Mouse (Mus musculus) thymus, postnatal 10 days (tissue): ENCODE data around the gene Wars2.

Experiments used
- DNase-seq, 2 experiments: peaks; one replicate each; pipeline ENCODE4 v3.0.0; 2021; ENCODE audit warnings: low spot score in 2 of 2

Gene Wars2

GRCm38 (mm10) chr3:99247996-99248801 lies 107.3 kb downstream of the Wars2 start:
- DNase-seq, result no peak

DNA sequence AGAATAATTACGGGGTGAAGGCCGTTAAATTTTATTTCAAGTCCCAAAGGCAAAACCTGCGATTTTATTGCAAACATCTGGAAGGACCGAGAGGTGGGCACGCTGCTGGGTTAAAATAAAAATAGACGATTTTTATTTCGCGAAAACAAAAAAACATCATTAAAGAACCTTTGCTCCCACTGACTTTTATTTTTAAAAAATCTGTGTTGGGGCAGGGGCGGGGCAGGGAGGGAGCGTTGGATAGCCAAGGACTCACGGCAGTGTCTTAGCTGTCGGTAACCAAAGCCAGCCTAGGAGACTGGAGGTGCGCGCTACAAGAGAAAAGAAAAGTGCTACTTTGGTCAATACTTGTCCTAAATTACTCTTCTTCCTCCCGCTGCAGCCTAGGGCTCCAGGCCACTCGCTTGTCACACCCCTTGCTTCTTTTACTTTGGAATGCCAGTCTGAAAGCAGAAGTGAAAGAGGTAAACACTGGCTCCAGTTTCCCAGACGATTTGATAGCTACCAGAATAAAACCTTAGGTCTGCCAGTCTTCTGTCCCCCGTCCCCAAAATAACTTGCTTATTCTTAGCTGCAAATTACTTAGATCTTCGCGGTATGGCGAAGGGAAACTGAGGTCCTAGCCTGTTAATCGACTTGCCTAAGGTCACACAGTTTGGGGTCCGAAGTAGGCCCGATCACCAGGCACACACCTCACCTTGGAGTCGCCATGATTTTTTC lies 108.1 kb downstream of the Wars2 start:
- no peak for DNase-seq

DNA sequence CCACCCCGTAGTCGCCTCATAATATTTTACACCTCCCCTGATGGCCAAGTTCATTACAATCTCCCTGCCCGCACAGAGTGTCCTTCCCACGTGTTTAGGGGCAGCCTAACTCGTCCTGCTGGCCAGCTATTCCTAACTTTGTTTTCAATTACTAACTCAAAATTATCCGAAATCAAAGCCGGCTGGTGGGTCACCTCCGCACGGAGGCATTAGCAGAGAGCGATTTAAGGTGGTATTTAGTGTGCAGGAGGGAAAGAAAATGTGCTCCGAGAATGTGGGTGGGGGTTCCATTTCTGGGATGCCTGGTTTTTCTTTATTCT lies 108.6 kb downstream of the Wars2 start:
- no peak for DNase-seq

DNA sequence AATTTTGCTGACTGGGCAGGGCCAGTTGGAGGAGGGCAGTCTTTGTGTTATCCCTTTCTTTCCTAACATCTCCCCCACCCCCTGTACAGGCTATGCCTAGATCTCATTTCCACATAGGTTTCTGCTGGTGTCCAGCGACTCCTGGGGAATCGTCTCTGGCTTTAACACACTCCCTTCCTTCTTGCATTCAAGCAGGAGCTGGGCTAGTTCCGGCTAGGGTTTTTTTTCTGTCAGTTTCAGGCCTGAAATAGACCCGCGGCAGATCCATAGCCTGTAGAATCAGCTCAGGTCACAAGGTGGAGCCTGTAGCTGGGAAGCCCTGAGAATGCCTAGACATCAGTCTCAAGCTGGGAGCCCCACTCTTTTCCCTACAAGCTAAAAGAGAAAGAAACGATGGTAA lies 109.0 kb downstream of the Wars2 start:
- no peak for DNase-seq

- no peak for DNase-seq
These were observed 110.7 kb downstream of the Wars2 start for GRCm38 (mm10) chr3:99251271-99252165.

DNA sequence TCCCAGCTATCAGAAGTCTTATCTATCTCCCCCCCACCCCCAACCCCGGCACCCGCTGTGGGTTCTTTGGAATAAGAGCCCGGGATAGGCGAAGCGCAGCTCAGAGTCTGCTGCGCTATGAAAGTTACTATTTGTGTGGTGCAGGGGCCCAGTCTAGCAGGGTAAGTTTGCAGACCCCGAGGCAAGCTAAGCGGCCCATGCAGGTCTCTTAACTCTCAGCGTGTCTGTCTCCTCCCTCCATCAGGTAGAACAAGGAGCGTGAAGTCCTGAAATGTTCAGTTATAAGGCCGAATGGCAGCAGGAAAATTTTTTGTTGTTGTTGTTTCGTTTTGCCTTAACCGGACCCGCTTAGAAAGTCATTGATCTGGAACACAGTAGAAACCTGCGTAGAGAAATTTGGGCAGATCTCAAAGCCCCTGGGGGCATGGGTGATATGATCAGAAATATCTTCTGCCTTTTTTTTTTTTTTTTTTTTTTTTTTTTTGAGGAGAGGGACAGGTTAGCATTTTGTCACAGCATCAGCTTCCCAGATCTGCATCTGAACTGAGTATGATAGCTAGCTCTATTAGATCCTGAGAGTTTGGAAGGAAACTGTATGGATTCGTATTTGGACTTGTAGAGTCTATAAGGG lies 111.7 kb downstream of the Wars2 start:
- DNase-seq, result no peak

- no peak for DNase-seq
These were observed 112.2 kb downstream of the Wars2 start for GRCm38 (mm10) chr3:99253092-99253488.

GRCm38 (mm10) chr3:99253497-99254451 lies 112.9 kb downstream of the Wars2 start:
- DNase-seq, result no peak

DNA sequence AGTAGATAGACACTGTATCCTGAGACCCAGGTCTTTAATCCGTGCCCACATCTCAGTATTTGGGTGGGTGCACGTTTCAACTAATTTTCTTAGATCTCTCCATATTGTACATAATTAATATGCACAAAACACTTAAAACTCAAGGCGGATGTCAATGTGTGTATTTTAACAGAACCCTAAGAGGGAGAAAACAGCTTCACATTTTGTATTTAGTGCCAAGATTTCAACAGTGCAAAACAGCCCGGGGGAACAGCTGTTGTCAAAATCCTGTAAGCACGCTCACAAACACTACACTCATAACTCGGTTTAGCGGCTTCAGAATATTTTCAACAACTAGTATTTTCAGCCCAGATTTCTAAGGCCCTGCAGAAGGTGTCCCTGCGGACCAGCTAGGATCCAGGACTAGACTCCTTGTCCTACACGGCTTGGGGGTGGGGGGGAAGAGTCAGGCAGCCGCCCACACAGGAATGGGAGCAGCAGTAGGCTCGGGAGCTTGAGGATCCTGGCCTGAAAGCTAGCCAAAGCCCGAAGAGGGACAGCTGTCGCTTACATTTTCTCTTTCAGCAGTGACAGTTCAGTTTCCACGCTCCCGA lies 113.8 kb downstream of the Wars2 start:
- no peak for DNase-seq

- no peak for DNase-seq
These were observed 114.8 kb downstream of the Wars2 start for GRCm38 (mm10) chr3:99255411-99256365.

GRCm38 (mm10) chr3:99256366-99256750 lies 115.5 kb downstream of the Wars2 start:
- DNase-seq, result no peak

DNA sequence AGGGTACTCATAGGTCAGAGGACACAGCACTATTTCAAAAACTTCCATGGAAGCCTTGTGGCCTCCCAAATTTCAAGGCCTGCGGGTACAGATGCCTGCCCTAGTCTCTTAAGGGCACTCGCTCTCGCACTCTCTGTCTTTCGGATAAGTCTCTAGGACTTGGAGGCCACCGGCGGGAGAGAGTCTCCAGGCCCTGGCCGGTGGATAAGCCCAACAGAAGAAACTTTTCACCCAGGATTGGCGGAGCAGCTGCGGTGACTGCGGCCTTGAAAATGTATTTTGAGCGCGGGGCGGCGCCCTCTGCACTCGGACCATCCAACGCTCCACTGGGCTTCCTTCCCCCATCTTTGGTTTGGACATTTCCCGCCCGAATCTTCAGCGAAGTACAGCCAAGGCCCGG lies 115.9 kb downstream of the Wars2 start:
- DNase-seq, result no peak

GRCm38 (mm10) chr3:99257586-99258577 lies 117.0 kb downstream of the Wars2 start:
- no peak for DNase-seq

DNA sequence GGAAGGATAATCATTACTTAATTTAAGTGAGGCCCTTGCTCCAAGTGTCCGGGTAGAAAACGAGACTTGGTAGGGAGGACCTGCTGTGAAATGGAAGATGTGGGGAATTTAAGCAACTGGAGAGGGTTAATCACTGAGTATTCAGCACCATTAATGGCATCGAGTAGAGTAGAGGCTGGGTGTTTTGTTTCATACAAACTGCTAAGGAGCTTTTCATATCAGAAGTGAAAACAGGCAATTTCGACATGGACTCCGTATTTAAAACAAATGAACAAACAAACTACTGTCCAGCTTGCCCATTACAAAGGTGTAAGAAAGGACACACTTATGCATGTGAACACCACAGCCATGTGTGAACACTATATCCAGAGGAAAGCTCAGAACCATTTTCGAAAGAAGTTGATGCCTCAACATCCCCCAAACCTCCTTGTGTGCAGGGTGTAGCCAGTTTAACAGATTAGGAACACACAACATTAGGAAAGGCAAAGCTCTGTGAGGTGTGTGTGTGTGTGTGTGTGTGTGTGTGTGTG lies 118.9 kb downstream of the Wars2 start:
- DNase-seq, result no peak

- no peak for DNase-seq
These were observed 119.5 kb downstream of the Wars2 start for GRCm38 (mm10) chr3:99260395-99260794.

GRCm38 (mm10) chr3:99261371-99261791 lies 120.5 kb downstream of the Wars2 start:
- DNase-seq, result no peak

GRCm38 (mm10) chr3:99261986-99262385 lies 121.1 kb downstream of the Wars2 start:
- DNase-seq, result no peak

DNA sequence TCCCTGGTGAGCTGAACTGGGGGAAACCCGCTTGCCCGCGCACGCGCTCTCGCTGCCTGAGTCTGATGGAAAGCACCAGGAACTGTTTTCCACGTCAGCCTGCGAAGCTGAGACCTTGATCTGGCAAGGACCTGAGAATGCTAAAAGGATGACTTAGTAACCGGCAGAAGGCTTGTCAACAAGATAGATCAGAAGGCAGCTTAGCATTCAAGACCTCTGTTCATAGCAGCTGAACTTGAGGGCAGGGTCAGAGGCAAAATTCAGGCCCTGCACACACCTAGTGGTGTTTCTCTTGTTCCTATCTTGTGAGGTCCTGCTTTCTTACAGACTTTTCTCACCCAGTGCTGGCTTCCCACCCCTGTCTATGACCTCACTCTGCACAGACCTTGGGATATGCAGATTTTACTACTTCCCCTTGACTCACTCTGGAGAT lies 122.6 kb downstream of the Wars2 start:
- no peak for DNase-seq
